Mouse (Mus musculus) lung, adult 2 months (tissue): ENCODE measurements around the gene Anks1b.

Experiments used
- CTCF ChIP-seq: fragments of 200-500 bp; IDR thresholded peaks from 2 replicates; pipeline ENCODE4 v1.5.1; 2011; ENCODE audit warnings: mild to moderate bottlenecking, low read length, control low read depth; ENCODE audit not compliant: insufficient read depth
- POLR2A ChIP-seq: fragments of 200-500 bp; IDR thresholded peaks from 2 replicates; pipeline ENCODE4 v1.6.1; 2011; ENCODE audit warnings: low read depth, mild to moderate bottlenecking, control low read depth, low read length, borderline replicate concordance; ENCODE audit errors: extremely low read depth

- no peak for TF ChIP-seq CTCF
- no peak for TF ChIP-seq POLR2A
Measured at GRCm38 (mm10) chr10:90732823-90733222, 859.5 kb downstream of the Anks1b start.
